Mouse (Mus musculus) lung, adult 2 months (tissue): ENCODE measurements around the gene Gm28051.

ENCODE experiments used
- CTCF ChIP-seq: fragments of 200-500 bp; IDR thresholded peaks from 2 replicates; pipeline ENCODE4 v1.5.1; 2011; ENCODE audit warnings: mild to moderate bottlenecking, low read length, control low read depth; ENCODE audit not compliant: insufficient read depth
- POLR2A ChIP-seq: fragments of 200-500 bp; IDR thresholded peaks from 2 replicates; pipeline ENCODE4 v1.6.1; 2011; ENCODE audit warnings: low read depth, mild to moderate bottlenecking, control low read depth, low read length, borderline replicate concordance; ENCODE audit errors: extremely low read depth

- TF ChIP-seq POLR2A (no peak), CTCF (no peak)
Observed at GRCm38 (mm10) chr12:102700453-102700852, 57.1 kb downstream of the Gm28051 start.
